Mouse (Mus musculus) forebrain, embryonic 15.5 days (tissue): Measurements from ENCODE around the gene Ksr2. TPM values are rescaled to one million over a fixed set of nuclear protein-coding genes. Genes with fewer than 3 reads are reported as not detected.

Experiments used
- ATAC-seq: fragments of 200-750 bp; cut with Nextera tagmentation; replicated peaks from 2 replicates; pipeline ENCODE4 v1.8.0; 2017; ENCODE audit warnings: mild to moderate bottlenecking, moderate TSS enrichment, moderate library complexity
- H3K27ac ChIP-seq: fragments of 300-500 bp; sonication (generic); replicated peaks from 2 replicates; pipeline ENCODE4 v1.5.1; 2015; ENCODE audit warnings: mild to moderate bottlenecking, inconsistent platforms
- H3K27me3 ChIP-seq: fragments of 300-500 bp; sonication (generic); 2 replicates; pipeline ENCODE4 v1.6.1; 2015; ENCODE audit warnings: inconsistent platforms
- H3K36me3 ChIP-seq: fragments of 300-500 bp; sonication (generic); 2 replicates; pipeline ENCODE4 v1.6.1; 2015; ENCODE audit warnings: mild to moderate bottlenecking, inconsistent platforms
- H3K4me1 ChIP-seq: fragments of 300-500 bp; sonication (generic); 2 replicates; pipeline ENCODE4 v1.6.1; 2015; ENCODE audit warnings: inconsistent platforms
- H3K4me2 ChIP-seq: fragments of 300-500 bp; sonication (generic); replicated peaks from 2 replicates; pipeline ENCODE4 v1.6.1; 2015; ENCODE audit warnings: mild to moderate bottlenecking, inconsistent platforms
- H3K4me3 ChIP-seq: fragments of 300-500 bp; sonication (generic); 2 replicates; pipeline ENCODE4 v1.5.1; 2015; ENCODE audit warnings: mild to moderate bottlenecking, inconsistent platforms
- H3K9ac ChIP-seq: fragments of 300-500 bp; sonication (generic); replicated peaks from 2 replicates; pipeline ENCODE4 v1.6.1; 2015; ENCODE audit warnings: mild to moderate bottlenecking, inconsistent platforms
- H3K9me3 ChIP-seq: fragments of 300-500 bp; sonication (generic); 2 replicates; pipeline ENCODE4 v1.6.1; 2016; ENCODE audit warnings: inconsistent platforms
- WGBS: fragments of 180-500 bp; shearing (Covaris S2); methylation state at CpG from one replicate; pipeline ENCODE4 v1.1.7; 2015; ENCODE audit warnings: mixed read lengths; 5-methylcytosine and 5-hydroxymethylcytosine counted together
- polyA plus RNA-seq: library from polyadenylated mRNA; unstranded; fragments of >200 nt; fragmentation: Nextera tagmentation; extraction: Ambion mirVana; gene quantifications from 2 replicates; pipeline ENCODE4 v1.2.1, GENCODE M21; 2015

Gene Ksr2
- polyA plus RNA-seq, 1 experiment from 2014 or later: 5.5 TPM

GRCm38 (mm10) chr5:117492933-117493863, 79.4 kb downstream of the Ksr2 start:
- Histone ChIP-seq H3K9ac (0 out of 2 replicates have a peak overlapping the region, but pooled peaks have one; percentile 0), H3K27ac (peak overlapping the region; percentile 51), H3K27me3 (no peaks in the 10 kb centered on the region), H3K4me1 (peaks cover 15% of the 10 kb centered on the region), H3K4me2 (peak overlapping the region; percentile 39), H3K36me3 (no peaks in the 10 kb centered on the region), H3K9me3 (no peaks in the 10 kb centered on the region), H3K4me3 (peak overlapping the region; percentile 19)
- ATAC-seq: peak; percentile 72
- WGBS: 12% methylated on average over 31 of the region's 31 CpGs

GRCm38 (mm10) chr5:117493947-117494346, 80.1 kb downstream of the Ksr2 start:
- Histone ChIP-seq H3K4me3 (peak overlapping the region; percentile 19; the same call in 1 of the 2 replicates), H3K9me3 (no peaks in the 10 kb centered on the region), H3K27me3 (no peaks in the 10 kb centered on the region), H3K27ac (peak overlapping the region; percentile 51; the same call in 1 of the 2 replicates), H3K9ac (no peak overlapping the region), H3K4me1 (peaks cover 15% of the 10 kb centered on the region), H3K4me2 (peak overlapping the region; percentile 39), H3K36me3 (no peaks in the 10 kb centered on the region)
- peak; percentile 76 for ATAC-seq
- WGBS: 22% methylated on average over 7 of the region's 7 CpGs

DNA sequence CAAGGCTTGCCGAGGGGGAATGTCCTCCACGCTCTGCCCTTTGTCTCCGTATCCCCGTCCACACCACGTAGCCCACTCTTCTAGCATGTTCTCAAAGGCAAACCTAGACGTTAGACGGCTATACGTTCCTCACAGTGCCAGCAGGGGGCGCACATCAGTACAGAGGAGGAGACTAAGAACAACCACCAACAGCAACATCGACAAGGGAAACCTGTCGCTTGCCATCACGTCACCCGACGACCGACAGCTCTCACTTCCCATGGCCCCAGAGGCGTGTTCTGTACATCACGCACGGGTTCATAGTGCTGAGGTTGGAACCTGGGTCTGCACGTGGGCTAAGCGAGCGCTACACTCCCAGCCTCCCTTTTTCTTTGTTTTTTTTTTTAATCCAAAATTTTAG, 83.3 kb downstream of the Ksr2 start:
- WGBS: 65% methylated on average over 21 of the region's 21 CpGs
- no peak for ATAC-seq
- H3K27me3 ChIP-seq: no peaks in the 10 kb centered on the region

GRCm38 (mm10) chr5:117502611-117503010, 88.8 kb downstream of the Ksr2 start:
- 86% methylated on average over 5 of the region's 5 CpGs for WGBS
- ATAC-seq: no peak
- Histone ChIP-seq H3K27me3 (no peaks in the 10 kb centered on the region), H3K4me2 (no peak overlapping the region), H3K4me3 (no peak overlapping the region), H3K9ac (no peak overlapping the region), H3K36me3 (no peaks in the 10 kb centered on the region), H3K27ac (no peak overlapping the region), H3K9me3 (no peaks in the 10 kb centered on the region), H3K4me1 (no peaks in the 10 kb centered on the region)

More for the DNA sequence above, 83.3 kb downstream of the Ksr2 start:
- H3K27ac ChIP-seq: no peak overlapping the region
- no peak overlapping the region for H3K4me3 ChIP-seq
- H3K4me2 ChIP-seq: no peak overlapping the region
- H3K36me3 ChIP-seq: no peaks in the 10 kb centered on the region
- H3K9ac ChIP-seq: no peak overlapping the region
- H3K9me3 ChIP-seq: no peaks in the 10 kb centered on the region
- H3K4me1 ChIP-seq: peaks cover 15% of the 10 kb centered on the region

DNA sequence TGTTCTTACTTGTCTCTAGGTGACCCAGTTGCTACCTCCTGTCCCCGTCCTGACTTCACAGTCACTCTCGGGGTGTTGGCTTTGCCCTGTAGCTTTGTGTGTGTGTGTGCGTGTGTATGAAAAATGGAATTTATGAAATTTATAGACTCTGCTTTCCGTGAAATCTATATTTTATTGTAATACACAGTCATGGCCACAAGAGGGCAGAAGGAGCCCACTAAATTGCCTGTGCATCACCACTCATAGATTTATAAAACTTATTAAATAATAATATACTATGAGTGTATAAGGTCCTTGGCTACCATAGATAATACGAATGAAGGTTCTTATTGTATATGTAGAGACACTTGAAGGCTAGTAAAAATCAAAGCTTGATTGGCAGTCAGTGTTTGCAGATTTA, 90.6 kb downstream of the Ksr2 start:
- no peaks in the 10 kb centered on the region for H3K27me3 ChIP-seq
- no peaks in the 10 kb centered on the region for H3K36me3 ChIP-seq
- no peaks in the 10 kb centered on the region for H3K4me1 ChIP-seq
- WGBS: 89% methylated on average over 5 of the region's 5 CpGs
- no peak overlapping the region for H3K4me3 ChIP-seq
- ATAC-seq: no peak
- H3K9me3 ChIP-seq: no peaks in the 10 kb centered on the region
- no peak overlapping the region for H3K4me2 ChIP-seq
- H3K27ac ChIP-seq: no peak overlapping the region
- H3K9ac ChIP-seq: no peak overlapping the region

GRCm38 (mm10) chr5:117505204-117505603, 91.4 kb downstream of the Ksr2 start:
- Histone ChIP-seq H3K36me3 (no peaks in the 10 kb centered on the region), H3K9ac (no peak overlapping the region), H3K4me2 (no peak overlapping the region), H3K4me3 (no peak overlapping the region), H3K4me1 (peaks cover 4% of the 10 kb centered on the region; the same call in 1 of the 2 replicates), H3K9me3 (no peaks in the 10 kb centered on the region), H3K27ac (no peak overlapping the region), H3K27me3 (no peaks in the 10 kb centered on the region)
- ATAC-seq: peak; percentile 46; the same call in 1 of the 2 replicates
- WGBS: 72% methylated on average over 10 of the region's 10 CpGs

- H3K9me3 ChIP-seq: no peaks in the 10 kb centered on the region
- no peak for ATAC-seq
- H3K4me3 ChIP-seq: no peak overlapping the region
These were observed 92.0 kb downstream of the Ksr2 start for GRCm38 (mm10) chr5:117505769-117506168.

GRCm38 (mm10) chr5:117506406-117506805, 92.6 kb downstream of the Ksr2 start:
- no peak overlapping the region for H3K27ac ChIP-seq
- no peak overlapping the region for H3K4me2 ChIP-seq
- H3K36me3 ChIP-seq: no peaks in the 10 kb centered on the region
- H3K4me1 ChIP-seq: peaks cover 4% of the 10 kb centered on the region; the same call in 1 of the 2 replicates
- H3K27me3 ChIP-seq: no peaks in the 10 kb centered on the region
- no peak overlapping the region for H3K9ac ChIP-seq
- H3K4me3 ChIP-seq: no peak overlapping the region
- 38% methylated on average over 13 of the region's 13 CpGs for WGBS
- ATAC-seq: no peak
- no peaks in the 10 kb centered on the region for H3K9me3 ChIP-seq

More at GRCm38 (mm10) chr5:117505769-117506168, 92.0 kb downstream of the Ksr2 start:
- Histone ChIP-seq H3K4me1 (peaks cover 4% of the 10 kb centered on the region; the same call in 1 of the 2 replicates), H3K27me3 (no peaks in the 10 kb centered on the region), H3K36me3 (no peaks in the 10 kb centered on the region), H3K9ac (no peak overlapping the region), H3K4me2 (no peak overlapping the region), H3K27ac (no peak overlapping the region)
- WGBS: 79% methylated on average over 7 of the region's 7 CpGs

DNA sequence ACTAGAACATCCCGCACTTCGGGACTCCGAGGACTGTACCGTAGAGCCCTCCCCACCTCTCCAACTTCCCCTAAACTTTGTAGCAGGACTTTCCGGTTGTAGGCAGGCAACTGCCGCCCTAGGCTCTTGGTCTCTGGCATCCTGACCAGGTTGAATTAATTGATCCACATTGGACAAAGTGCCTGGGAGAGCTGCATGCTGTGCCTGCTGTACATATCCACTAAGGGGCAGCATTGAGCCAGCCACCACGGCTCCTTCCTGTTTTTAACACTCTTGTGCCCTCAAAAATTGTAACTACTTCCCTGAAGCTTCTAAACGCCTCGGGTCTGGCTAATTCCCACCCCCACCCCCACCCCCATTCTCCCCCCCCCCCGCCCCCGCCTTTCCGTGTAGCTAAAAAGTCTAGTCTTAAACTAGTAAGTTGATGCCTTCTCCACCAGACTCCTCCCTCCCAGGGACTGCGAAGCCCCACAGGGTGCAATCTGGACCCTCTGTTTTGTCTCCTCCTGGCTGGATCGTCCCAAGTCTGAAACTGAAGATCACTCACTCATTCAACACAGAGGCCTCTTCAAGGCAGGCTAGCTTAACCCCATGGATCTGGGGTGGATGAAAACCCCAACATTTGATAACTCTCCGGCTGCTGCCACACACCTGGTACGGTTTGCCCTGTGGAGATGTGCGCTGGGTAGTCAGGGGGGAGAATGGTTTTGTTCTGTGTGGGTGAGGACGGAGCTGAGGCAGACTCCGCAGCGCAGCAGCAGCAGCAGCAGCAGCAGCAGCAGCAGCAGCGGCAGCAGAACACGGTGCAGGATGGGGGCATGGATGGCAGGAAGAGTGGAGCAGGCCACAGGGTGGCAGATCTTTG, 95.9 kb downstream of the Ksr2 start:
- Histone ChIP-seq H3K4me3 (no peak overlapping the region), H3K27me3 (no peaks in the 10 kb centered on the region), H3K9ac (no peak overlapping the region), H3K4me2 (no peak overlapping the region), H3K36me3 (no peaks in the 10 kb centered on the region), H3K27ac (no peak overlapping the region), H3K9me3 (no peaks in the 10 kb centered on the region), H3K4me1 (peaks cover 4% of the 10 kb centered on the region; the same call in 1 of the 2 replicates)
- 41% methylated on average over 22 of the region's 22 CpGs for whole genome bisulfite sequencing
- ATAC-seq: peak; percentile 38; the same call in 1 of the 2 replicates

- no peaks in the 10 kb centered on the region for H3K27me3 ChIP-seq
- 78% methylated on average over 10 of the region's 10 CpGs for WGBS
- H3K9me3 ChIP-seq: no peaks in the 10 kb centered on the region
- no peak overlapping the region for H3K4me3 ChIP-seq
- peaks cover 4% of the 10 kb centered on the region; the same call in 1 of the 2 replicates for H3K4me1 ChIP-seq
- H3K9ac ChIP-seq: no peak overlapping the region
- no peak for ATAC-seq
- H3K36me3 ChIP-seq: no peaks in the 10 kb centered on the region
- H3K27ac ChIP-seq: no peak overlapping the region
- H3K4me2 ChIP-seq: no peak overlapping the region
These were observed 97.1 kb downstream of the Ksr2 start for GRCm38 (mm10) chr5:117510864-117511263.

DNA sequence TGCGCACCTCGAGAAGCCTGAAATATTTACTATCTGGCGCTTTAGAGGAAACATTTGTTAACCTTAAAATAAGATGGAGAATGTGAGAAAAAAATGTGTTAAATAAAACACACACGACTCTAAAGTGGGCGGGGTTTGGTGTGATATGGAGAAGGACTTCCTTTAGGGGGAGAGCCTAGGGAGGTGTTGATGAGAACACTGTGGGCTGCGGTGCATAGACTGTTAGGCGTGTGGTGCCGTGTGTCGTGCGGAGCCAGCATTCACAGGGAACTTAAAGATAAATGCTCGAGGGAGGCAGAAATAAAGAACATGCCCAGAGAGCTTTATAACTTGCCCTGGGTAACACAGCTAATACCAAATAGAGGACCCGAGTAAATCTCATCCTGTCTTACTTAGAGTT, 101.6 kb downstream of the Ksr2 start:
- WGBS: 87% methylated on average over 12 of the region's 12 CpGs
- Histone ChIP-seq H3K9me3 (no peaks in the 10 kb centered on the region), H3K27me3 (no peaks in the 10 kb centered on the region), H3K27ac (no peak overlapping the region), H3K4me1 (0 out of 2 replicates have a peak, but pooled peaks cover 3% of the 10 kb centered on the region), H3K4me2 (no peak overlapping the region), H3K4me3 (no peak overlapping the region), H3K9ac (no peak overlapping the region), H3K36me3 (no peaks in the 10 kb centered on the region)
- no peak for ATAC-seq

DNA sequence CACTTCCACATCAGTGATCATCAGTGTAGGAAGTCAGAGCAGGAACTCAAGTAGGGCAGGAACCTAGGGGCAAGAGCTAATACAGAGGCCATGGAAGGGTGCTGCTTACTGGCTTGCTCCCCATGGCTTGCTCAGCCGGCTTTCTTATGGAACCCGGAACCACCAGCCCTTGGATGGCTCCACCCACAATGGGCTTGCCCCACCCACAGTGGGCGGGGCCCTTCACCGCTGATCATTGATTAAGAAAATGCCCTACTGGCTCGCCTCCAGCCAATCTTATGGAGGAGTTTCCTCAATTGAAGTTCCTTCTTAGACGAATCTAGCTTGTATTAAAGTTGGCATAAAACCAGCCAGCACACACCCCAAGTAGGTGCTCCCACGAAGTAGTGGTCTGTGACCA, 102.1 kb downstream of the Ksr2 start:
- Histone ChIP-seq H3K27ac (no peak overlapping the region), H3K4me2 (no peak overlapping the region), H3K27me3 (no peaks in the 10 kb centered on the region), H3K36me3 (no peaks in the 10 kb centered on the region), H3K9me3 (no peaks in the 10 kb centered on the region), H3K4me1 (0 out of 2 replicates have a peak, but pooled peaks cover 3% of the 10 kb centered on the region), H3K4me3 (no peak overlapping the region), H3K9ac (no peak overlapping the region)
- WGBS: 72% methylated on average over 7 of the region's 7 CpGs
- no peak for ATAC-seq
